Mouse (Mus musculus) R1 (cell line): ENCODE measurements around the gene Cux2.

Experiments
- DNase-seq: peaks from one replicate; pipeline ENCODE4 v3.0.0-alpha.2; 2018; ENCODE audit warnings: low read depth, low spot score

The Cux2 gene

DNA sequence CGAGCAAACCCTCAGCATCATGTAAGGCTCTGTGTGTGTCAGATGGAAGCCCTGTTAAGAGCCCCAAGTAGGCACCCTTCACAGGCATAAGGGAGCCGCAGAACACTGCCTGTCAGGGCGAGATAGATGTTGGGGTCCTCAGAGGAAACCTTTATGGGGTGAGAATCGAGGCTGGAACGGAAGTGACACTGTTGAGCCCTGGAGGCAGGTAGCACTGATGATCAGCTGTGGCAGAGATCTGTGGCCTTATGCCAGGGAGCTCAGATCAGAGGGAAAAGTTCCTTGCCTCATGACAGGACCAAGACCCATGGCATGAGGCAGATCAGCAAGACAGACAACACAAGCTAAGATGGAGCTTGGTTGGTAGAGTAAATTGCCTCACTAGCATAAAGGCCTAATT is 228.8 kb downstream of the Cux2 start:
- no peak for DNase-seq

DNA sequence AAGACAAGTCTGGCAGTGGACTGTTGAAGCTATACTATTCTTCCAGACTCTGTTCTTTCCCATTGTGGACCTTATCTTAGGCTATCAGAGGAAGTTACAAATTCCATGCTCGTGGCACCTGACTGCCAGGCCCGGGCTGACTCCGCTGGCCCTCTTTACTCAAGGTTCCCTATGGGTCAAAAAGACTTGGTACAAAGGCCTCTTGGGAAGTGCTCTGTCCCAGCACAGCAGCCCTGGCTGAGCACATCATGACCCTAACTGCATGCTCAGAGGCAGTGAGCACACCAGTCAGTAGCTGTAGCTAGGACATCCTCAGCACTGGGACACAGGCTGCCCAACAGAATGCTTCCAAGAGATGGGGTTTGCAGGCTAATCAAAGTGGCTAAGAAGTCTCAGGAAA is 229.2 kb downstream of the Cux2 start:
- DNase-seq: no peak

DNA sequence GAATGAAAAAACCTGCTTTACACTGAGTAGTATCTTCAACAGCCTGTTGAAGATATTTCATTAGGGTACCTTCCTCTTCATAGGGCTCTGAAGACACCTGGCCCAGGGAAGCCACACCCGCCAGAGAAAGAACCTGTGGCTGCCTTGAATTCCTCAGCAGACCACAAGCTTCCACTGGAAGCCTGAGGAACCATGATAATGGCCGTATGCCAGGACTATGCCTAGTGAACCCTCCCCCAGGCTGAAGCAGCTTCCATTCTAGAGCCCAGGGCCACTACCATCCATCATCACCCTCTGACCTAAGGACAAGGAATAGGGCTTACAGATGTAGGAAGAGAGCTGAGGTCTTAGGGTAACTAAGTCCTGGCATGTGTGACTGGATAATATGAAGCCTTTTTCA is 229.7 kb downstream of the Cux2 start:
- DNase-seq: no peak

DNA sequence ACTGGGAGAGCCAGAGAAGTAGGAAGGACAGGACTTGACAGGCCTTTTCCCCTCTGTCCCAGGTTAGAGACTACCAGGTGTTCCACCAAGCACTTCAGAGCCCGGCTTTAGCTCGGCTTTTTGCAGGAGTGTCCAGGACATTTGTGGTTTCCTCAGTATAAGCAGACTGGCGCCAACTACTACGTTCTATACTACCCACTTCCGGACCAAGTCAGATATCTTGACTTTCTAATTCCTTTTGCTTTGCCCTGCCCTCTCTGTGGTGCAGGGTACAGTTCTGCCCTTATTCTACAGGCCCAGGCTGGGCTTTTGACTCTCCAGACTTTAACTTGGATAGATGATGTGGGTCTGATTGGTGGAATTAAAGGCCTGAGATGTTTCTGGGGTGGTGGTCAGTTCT is 230.3 kb downstream of the Cux2 start:
- DNase-seq: no peak

DNA sequence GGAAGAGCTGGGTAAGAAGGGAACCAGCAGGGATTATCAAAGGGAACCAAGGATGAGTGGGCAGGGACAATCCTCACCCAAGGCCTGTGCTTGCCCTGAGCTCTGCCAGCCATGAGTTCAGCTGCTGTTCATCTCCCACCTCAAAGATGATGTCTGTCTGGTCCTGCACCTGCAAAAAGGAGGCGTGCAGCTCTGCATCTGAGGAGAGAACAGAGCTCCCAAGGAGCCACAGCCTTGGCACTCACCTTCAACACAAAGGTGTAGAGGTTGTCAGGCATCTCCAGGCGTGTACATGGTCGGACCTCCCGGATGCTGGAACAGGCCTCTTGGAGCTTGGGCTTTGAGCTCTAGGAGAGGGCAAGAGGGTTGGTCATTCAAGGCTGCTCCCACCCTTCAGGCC is 231.0 kb downstream of the Cux2 start:
- no peak for DNase-seq

DNA sequence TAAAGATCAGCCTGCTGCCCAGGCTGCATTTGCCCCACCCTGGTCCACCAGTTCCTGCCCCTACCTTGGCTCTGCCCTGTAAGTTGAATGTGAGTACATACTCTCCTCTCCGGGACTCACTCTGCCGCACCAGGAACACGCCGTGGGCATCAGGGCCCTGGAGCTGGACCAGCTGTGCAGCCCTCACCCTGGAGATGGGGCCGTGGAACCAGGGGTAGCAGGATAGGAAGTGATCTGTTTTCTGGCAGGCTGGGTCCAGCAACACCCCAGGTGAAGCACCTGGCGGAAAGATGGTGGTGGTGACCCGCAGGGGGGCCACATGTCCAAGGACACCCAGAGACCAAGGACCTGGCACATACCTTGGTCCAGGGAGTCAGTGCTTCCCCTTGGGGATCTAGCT is 231.5 kb downstream of the Cux2 start:
- DNase-seq: no peak

DNA sequence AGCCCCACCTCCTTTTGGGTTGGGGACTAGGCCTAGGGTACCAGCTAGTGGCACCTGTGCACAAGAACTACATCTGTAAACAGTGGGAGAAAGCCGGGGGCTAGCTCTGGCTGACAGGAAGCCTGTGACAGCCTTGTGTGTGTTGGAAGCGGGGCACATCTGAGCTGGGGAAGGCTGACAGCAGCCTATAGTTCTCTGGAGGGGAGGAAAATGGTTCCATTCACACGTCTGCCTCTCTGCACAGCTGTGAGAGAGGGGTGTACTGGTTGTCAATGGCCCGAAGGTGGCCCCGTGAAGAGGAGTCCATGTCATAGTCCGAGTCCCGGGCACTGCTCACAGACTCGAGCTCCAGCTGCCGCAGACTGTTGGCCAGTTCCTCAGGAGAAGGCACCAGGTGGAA is 232.4 kb downstream of the Cux2 start:
- DNase-seq: no peak

DNA sequence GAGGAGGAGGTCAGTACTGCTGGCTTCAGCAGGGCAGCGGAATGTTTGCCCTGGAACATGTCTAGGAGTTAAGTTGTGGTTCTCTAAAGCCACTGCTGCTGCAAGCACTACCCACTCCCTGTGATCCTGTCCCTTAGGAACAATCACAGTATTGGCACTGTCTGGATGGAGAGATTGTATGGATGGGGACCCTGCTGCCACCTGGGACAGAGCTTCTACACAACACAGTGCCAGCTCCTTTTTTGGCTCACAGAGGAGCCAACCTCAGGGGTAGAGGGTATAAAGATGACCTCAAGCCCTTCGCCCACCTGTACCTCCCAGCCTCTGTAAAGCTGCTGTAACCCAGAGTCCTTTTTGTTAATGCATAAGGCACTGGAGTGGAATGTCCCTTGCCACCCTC is 233.3 kb downstream of the Cux2 start:
- no peak for DNase-seq

DNA sequence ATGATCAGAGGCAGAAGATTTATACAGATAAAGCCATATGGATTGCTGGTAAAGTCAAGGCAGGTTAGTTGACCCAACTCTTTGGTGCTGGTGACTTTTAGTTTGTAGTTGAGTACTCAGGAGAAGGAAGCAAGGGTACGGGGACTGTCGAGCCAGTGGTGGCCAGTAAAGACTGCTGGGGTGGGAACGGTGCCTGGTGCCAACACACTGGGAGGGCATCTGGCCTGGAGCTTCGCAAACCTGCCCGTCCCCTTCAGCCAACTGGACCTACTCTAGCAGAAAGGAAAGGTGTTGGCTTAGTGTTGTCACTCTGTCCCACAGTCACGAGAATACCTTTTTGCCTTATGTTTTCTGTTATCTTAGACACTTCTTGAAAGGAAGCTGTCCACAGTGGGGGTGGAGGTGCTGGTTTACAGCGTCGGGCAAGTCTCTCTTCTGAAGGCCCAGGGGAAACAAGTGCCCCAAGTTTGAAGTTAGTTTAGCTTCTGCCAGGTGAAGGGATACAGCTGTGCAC is 234.0 kb downstream of the Cux2 start:
- DNase-seq: no peak

DNA sequence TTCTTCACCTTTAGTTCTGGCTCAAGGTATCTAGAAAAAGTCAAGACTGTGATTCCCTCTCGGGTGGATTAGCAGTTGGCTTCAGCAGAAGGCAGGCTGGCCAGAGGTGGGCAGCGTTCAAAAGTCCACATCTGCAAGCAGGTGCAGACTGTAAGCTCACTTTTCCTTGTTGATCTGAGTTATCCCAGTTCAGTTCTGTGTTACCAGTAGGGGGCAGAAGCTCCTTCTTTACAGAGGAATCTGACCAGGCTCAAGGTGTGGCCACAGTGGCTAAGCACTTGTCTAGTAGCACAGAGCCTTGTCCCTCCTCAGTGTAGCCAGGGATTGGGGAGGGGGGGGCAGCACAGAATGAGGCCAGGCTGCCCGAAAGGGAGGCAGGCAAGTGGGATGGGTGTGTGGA is 234.8 kb downstream of the Cux2 start:
- peak; percentile 88 for DNase-seq

DNA sequence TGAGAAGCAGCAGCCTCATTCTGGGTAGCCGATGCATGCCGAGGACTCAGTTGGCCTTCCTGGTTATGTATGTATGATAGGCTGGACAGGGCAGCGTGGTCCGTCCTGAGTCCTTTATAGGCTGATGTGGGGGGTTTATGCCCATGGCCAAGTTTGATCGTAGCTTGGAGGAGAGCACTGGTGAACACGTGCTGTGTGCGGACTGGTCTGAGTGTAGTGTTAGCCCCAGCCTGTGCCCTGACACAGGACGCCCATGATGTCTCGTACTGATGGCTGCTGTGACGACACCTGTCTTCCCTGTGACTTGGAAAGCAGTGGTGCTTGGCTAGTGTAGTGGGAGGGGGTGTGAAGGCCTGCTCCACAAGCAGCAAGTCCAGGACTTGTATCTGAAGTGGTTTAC is 236.2 kb downstream of the Cux2 start:
- no peak for DNase-seq

DNA sequence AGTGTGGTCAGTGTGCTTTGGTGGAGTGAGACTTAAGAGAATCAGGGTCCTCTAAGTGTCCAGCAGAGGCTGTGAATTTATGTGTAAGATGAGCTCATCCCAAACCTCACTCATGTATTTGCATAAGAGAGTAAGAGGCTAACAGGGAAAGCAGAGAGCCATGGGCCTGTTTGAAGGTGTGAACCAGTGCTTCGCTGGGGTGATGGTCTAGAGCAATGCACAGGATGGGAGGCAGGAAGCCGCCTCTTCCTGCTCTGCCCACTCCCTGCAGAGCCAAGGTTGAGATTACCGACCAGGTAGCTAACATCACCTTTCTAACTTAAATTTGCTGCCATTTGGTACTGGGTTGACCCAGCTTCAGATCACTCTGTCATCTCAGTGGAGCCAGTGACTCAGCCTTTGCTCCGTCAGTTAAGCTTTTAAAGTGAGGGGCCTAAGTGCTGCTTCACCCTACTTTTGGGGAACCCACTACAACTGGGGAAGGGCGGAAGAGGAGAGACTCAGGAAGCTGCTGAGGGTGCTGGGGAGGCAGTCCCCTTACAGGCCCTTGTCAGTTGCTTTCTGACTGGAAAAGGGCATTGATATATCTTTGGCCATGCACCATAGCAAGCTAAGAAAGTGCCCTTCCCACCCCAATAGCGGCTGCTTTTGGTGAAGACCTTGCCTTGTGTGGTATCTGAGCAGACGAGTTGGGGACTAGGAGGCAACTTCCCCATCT is 237.2 kb downstream of the Cux2 start:
- DNase-seq: no peak

DNA sequence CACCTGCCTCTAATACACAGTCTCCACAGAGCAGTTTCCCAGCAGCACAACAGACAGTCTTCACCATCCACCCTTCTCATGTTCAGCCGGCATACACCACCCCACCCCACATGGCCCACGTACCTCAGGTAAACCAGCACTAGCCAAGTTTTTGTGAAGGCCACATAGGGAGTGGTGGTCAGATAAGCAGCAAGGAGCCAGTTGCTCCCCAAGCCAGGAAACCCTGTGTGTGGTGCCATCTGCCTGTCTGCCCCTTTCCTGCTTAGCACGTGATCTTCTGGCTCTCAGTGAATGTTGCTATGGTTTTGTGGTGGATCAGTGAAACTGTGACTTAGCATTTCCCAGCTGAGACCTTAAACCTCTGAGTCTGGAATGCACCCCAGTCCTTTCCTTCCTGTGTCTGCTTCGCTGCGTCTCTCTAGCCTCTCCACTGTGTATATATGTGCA is 238.4 kb downstream of the Cux2 start:
- no peak for DNase-seq

DNA sequence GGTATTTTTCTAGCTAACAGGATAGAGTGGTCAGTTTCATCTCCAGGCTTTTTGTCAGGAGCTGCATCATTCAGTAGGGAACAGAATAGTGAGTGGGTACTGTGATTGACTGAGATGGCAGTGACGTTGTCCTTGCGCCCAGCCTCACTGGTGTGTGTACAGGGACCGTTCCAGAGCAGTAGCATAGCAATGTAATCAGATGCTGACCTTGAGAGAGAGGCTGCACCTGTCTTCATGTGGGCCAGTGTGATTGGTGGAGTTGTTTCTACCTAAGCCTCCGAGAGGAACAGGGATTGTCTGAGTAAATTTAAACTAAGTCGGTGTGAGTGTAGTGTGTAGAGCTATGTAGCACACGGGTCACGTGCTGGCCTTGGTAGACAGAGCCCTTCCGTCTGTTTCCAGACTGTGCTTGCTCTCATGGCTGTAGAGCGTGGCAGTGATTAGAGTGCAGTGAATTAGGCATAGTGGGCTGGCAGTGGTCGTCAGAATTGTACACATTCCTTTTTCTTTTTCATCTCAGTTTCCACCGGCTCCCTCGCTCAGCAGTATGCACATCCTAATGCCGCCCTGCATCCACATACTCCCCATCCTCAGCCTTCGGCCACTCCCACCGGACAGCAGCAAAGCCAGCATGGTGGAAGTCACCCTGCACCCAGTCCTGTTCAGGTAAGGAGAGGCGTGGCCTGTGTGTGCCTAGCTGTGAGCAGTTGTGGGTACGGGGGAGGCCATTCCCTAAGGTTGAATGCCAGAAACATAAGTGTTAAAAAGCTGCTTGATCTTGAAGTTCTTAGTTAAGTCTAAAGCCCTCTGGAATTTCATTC is 239.4 kb downstream of the Cux2 start:
- DNase-seq: no peak

DNA sequence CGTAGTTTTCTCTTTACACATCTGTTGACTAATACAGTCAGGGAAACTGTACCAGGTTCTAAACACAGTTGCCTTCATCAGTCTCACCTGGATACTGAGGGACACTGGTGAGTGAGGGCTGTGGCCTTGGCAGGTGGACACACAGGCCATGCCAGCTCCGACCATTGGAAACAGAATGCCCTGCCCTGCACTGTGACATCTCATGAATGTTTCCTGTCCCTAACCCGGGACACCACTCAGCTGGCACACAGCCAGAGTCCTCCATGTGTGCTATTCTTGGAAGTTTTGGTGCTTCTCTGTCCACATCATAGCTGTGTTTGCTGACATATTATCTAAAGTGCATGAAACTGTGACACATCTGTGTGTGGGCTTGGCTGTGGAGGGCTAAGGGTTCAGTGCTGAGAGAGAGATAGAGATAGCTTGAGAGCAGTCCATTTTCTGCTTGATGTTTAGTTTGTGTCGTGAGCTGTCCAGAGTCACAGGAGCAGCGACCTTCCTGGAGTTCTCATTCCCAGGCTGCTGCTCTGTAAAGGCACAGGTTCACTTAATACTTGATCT is 240.2 kb downstream of the Cux2 start:
- DNase-seq: no peak

DNA sequence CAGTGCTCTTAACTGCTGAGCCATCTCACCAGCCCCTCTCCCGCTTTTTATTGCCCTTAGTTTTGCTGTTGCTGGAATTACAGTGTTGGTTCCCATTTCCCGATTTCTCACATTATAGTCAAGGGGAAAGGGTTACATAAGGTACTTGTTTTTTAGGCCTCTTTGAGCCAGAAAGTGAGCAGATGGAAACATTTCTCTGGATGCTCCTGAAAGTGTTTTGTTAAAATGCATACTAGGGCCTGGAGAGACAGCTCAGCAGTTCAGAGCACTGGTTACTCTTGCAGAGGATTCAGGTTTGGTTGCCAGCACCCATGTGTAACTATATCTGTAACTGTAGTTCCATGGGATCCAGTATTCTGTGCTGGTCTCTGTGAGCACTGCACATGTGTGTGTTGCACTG is 241.7 kb downstream of the Cux2 start:
- no peak for DNase-seq

DNA sequence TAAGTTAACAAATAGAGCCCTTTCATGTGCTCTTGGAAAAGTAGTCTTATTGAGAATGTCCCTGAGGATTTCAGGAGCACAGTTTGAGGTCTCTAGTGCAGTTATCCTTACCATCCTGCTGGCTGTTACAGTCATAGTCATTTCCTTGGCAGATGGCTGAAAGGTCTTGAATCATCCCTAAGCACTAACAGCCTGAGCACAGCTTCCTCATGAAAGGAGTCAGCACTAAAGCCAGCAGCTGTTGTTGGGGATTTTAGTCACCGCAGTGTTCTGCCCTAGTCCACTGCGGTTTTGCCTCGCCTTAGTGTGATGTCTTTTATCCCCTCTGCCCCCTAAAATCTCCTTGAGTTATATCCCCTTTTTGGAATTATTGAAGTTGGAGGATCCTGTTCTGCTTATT is 242.7 kb downstream of the Cux2 start:
- no peak for DNase-seq
